Mouse (Mus musculus): ENCODE data around the gene Gm42906.

The Gm42906 gene

DNA sequence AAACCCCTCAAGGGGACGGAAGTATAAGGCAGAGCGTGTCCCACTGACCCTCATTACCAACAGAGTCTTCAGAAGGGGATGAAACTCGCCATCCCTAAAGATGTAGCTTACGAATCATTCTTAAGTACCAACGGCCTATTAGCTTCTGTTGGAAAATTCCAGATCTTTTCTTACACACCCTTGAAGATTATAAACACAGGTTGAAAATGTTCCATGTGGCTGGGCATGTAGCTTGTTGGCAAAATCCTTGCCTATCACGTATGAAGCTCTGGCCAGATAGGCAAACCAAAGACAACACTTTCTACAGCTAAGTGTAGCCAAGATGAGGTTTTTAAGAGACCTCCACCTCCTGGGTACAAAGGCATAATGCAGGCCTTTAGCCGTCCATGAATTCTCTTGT lies 319.0 kb downstream of the Gm42906 start:
- no peak for DNase-seq (ENCODE audit: extremely low spot score)

DNA sequence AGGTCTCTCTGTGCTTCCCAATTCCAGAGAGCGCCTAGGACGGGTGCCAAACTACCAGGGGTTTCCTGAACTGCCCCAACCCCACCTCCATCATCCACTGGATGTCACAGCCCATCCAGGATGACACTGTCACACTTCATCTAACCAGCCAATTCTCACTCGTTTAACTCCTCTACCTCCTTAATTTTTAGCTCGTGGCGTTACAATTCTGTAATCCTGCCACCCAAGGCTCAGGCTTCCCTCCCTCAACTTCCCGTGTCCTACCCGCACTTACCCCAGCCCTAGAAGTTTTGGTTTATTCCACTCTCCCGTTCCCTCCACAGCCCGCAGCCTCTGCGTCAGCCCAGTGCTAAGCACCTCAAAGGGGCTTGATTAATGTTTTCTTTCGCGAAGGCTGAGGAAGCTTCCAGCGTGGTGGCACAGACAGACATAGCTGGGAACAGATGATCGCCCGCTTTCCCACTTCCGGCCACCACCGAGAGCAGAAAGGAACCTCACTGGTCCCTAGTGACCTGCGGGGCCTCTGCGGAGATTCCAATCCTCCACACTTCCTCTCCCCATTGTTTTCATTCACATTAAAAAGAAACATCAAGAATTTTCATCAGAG lies 319.6 kb downstream of the Gm42906 start:
- DNase-seq (ENCODE audit: extremely low spot score) = no peak

DNA sequence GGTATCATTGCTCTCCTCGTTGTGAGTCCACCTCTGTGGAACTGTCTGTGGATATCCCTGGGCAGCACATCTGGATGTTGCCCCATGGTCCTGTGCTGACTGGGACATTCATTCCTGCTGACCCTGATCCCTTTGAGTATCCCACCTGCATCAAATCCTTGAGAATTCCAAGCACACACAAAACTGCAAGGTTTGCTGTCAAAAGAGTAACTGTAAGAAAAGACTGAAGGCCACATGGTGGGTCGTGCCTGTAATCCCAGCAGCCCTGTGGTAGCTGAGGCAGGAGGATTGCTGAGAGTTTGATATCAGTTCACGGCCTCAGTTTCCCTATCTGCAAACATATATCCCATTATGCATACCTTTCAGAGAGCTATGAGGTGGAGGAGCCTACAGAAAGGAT lies 321.1 kb downstream of the Gm42906 start:
- no peak for DNase-seq (ENCODE audit: extremely low spot score)

DNA sequence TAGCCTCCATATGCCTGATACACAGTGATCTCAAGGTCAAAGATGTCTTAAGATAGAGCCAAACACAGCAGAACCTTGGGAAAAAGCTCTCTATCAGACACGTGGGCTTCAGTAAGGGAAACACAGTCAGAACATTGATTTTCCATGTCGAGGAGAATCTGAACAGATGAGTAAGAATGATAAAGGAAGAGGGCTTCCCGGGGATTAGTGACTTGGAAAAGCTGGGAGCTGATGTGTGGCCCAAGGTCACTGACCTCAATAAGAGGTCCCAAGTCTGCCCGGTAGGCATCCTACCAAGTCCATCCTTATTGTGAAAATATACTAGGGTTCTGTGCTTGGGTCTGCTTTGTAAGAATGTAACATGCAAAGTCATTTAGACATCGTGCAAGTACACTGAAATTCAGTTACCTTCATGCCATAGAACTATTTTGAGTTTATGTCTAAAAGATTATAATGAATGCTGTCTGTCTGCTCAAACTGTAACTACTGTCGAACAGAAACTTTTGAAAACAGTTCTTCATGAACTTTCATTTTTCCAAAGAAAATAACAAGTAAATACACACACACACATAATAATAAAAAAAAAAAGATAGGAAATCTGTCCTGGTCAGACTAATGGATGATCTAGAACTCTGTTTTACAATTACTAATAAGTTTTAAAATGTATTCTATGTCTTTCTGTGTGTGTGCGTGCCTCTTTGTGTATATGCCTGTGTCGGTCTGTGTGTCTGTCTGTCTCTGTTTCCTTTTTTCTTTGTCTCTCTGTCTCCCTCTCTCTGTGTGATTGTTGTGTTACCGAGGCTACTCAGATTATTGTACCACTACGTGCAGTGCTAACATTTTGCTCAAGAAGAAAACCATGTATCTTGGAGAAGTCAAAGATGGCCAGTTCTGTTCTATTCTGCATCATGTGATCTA lies 322.6 kb downstream of the Gm42906 start:
- DNase-seq (ENCODE audit: extremely low spot score) = no peak

DNA sequence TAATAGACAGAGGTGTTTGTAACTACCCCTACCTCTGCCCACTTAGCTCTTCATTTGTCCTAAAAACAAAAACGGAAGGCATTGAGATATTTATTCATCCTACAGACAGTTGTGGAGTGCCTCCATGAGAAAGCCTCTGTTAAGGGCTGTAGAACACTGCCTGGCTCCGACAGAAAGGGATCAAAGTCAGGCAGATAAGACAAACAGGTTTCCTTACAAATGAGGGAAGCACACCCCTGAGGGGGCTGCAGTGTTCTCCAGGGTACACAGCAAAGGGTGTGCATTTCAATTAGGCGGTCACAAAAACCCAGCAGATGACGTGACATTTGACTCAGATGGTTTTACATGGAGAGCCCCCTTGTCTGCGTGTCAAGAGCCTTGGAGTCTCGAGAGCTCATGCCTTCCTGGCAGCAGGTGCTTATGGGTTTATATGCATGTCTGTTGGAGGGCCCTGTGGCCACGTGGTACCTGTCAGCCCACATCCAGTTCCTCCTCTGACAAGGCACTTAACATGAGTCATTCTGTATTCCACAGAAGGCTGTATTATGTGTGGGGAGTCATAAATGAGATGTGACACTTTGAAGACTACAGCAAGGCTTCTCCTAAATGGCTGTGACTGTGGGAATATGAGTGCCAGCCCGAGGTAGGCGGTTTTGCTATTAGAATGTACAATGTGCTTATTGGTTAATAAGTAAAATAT lies 323.5 kb downstream of the Gm42906 start:
- no peak for DNase-seq (ENCODE audit: extremely low spot score)

DNA sequence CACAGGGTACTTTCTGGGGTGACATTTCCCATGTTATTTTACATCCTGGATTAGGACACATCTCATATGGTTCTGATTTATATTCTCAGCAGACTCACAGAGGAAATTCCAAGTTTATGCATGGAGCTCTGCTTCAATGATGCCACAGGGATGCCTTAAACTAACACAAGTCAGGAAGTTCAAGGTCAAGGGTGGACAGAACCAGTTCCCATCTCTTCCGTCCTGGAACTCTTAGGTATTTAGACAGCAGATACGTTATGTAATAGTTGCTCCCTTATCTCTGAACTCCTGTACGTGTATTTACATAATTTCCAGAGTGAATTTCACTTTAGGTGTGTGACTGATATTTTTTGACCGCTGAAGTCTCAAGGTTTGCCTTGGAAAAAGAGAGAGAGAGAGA lies 324.7 kb downstream of the Gm42906 start:
- DNase-seq (ENCODE audit: extremely low spot score) = no peak

DNA sequence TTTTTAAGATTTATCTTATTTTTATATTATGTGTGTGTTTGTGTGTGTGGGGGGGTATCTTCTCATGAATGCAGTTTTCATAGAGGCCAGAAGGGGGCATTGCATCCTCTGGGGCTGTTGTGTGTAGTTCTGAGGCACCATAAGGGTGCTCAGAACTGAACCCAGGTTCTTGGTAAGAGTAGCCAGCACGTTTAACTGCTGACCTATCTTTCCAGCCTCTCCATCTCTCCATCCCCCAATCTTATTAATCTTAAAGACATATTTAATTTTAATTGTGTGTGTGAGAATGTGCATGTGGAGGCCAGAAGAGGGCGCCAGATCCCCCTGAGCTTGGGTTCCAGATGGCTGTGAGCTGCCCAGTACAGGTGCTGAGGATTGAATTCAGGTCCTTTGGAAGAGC lies 325.7 kb downstream of the Gm42906 start:
- no peak for DNase-seq (ENCODE audit: extremely low spot score)

DNA sequence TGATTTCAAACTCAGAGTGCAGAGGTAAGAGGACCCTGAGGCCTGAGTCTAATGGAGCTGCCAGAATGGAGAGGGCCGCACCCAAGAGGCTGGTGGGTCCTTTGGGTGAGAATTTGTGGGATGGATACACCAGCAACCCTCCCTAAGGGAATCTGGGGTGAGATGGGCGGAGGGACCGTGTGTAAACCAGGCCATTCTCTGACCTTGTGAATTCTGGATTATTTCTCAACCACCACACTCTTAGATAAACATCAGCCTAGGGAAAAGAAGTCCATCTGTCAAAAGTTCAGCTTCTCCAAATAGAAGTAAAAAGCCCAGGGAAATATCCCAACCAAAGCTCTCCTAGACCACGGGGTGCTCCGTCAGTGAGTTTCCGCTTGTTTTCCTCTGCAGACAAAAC lies 332.0 kb downstream of the Gm42906 start:
- DNase-seq (ENCODE audit: extremely low spot score) = no peak

DNA sequence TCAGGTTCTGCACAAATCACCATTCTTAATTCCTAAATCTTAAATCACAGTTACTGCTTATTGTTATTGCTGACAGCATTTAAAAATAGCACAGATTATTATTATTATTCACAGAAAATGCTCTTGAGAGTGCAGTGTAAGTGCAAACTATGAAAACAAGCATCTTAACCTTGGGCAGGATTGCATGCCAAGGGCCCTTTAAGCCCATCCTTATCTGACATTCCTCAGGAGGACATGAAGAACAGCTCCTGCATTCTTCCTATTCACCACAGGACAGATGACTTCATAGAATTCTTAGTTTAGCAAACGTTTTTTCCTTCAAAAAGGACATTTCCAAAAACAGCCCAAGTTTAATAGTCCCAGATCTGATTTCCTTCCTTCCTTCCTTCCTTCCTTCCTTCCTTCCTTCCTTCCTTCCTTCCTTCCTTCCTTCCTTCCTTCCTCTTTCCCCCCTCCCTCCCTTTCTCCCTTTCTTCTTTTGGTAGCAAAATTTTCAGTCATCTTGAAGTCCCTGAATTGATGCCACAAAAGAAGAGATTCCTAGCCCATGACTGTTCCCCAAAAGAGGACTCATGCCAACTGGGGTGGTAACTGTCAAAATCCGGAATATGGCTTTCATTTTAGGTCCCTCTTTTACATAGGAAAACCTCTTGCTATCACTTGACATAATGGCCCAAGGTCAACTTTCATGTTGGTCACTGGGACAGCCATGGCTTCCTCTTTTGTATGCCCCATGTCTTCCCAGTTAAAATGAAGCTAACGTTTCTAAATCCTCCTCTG lies 334.9 kb downstream of the Gm42906 start:
- no peak for DNase-seq (ENCODE audit: extremely low spot score)

DNA sequence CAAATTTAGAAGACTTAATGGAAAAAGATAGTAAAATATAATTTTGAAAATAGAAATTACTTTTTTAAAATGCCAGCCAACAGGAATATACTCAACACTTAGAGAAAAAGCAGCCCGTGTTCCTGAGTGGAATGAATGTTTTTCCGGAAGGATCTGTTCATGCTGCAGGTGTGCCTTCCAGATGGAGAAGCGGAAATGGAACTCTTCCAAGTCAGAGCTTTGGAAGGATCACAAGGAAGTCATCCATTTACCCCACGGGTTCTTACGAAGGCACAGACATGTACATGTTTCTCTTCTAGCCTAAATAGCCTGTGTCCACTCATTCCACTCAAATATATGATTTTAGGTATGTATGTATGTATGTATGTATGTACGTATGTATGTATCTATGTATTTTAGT lies 337.0 kb downstream of the Gm42906 start:
- no peak for DNase-seq (ENCODE audit: extremely low spot score)

DNA sequence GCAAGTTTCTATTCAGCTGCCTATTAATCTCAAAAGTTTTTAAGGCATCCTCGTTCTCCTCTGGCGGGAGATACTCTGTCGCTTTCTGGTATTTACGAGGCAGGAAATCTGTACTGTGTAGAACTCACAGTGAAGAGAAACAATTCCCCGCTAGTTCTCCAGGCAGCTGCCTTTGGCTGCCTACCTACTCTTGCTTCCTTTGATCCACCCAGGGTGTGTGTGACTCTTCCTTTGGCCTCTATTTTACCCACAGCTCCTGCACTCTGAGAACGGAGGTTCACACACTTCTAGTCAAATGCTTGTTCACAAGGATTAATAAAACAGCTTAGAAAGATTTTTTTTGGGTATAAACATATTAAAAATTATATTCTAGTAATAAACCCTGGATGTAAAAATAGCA lies 338.8 kb downstream of the Gm42906 start:
- DNase-seq (ENCODE audit: extremely low spot score) = no peak

DNA sequence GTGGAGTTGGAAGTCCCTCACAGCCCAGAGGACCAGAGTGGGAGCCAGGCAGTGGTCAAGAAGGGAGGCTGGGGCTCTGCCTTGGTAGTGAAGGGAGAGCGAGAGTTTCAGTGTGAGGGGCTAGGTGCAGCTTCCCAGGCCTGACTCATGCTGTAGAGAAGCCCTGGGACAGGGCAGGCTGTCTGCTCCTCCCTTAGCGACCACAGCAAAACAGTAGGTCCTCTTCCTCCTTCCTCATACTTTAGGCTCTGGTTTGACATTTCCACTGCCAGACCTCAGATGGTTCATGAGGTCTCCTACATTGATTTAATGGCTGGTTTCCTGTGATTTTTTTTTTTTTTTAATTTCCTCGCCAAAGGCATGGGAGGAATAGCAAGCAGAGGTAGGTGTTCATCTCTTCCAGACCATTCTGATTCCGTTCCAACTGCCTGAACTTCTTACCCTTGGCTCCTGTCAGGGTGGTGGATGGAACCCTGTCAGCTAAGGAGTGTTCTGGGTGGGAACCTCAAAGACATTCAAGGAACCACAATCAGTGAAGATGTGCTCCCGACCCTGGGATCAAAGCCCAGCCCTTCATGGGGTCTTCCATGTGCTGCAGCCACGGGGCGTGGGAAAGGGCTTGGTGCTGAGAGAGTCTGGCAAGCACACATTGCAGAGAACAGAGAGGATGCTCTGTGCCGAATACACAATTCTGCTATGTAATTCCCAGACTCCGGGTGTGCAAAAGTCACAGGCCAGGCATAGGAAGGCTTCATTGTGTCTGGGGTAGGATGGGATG lies 341.3 kb downstream of the Gm42906 start:
- no peak for DNase-seq (ENCODE audit: extremely low spot score)

DNA sequence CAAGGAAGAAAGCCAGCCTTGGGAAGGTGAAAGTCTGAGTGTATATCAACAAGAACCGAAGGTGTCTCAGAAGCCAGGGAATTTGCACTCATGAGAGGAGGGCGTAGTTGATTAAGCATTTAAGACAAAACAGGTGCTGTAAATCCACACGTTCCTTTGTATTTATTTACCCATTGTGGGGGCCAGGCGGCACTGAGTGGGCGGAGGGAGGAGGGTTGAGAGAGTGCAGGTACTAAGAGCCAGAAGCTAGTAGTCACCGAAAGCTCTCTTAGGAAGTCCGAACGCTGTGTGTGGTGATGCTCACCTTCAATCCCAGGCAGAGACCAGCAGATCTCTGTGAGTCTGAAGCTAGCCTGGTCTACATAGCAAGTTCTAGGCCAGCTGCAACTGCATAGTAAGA lies 342.2 kb downstream of the Gm42906 start:
- DNase-seq (ENCODE audit: extremely low spot score) = no peak

DNA sequence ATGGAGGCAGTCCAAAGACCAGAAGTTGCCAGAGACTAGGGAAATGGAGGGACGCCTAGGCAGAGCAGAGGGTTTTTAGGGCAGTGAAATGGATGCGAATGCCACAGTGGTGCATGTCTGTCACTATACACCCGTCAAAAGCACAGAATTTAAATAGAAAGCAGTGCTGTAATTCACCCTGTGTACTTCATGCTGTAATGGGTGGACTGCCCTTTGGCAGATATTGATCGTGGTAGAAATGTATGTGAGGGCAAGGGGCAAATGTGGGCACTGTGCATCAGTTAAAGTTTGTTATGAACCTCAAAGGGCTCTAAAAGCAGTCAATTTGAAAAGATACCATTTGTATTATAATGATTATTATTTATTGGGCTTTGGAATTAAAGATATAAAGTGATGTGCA lies 347.7 kb downstream of the Gm42906 start:
- no peak for DNase-seq (ENCODE audit: extremely low spot score)

DNA sequence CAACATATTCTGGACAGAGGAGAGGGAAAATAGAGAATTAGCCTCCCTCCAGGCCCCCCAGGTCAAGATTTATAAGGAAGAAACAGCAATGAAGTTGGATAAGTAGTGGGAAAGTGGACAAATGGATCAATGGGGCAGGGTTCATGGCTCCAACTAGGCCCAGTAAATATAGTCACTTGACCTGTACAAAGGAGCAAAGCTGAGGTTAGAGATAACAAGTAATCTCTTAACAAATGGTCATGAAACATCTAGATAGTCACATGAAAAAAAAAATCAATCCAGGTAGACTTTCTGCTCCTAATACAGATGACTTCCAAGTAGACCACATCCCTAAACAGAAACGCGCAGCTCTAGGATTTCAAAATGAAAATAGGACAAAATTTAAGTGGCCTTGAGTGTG lies 350.0 kb downstream of the Gm42906 start:
- no peak for DNase-seq (ENCODE audit: extremely low spot score)

DNA sequence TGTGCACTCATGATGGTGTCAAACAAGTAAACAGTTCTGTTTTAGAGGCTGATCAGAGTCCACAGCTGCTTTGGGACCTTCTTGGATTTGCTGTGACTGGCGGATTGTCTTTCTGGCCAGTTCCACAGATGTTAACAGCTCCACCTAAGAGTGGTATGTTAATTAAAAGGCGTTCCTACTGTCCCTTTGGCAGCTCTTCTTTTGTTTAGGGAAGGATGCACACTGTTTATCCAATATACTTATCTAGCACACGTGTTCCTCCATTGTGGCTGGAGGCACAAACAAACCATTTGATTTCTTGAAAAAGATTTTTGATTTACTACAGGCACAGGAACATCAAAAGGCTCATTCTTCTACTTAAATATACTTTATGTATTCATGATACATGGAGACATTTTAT lies 351.0 kb downstream of the Gm42906 start:
- DNase-seq (ENCODE audit: extremely low spot score) = no peak

DNA sequence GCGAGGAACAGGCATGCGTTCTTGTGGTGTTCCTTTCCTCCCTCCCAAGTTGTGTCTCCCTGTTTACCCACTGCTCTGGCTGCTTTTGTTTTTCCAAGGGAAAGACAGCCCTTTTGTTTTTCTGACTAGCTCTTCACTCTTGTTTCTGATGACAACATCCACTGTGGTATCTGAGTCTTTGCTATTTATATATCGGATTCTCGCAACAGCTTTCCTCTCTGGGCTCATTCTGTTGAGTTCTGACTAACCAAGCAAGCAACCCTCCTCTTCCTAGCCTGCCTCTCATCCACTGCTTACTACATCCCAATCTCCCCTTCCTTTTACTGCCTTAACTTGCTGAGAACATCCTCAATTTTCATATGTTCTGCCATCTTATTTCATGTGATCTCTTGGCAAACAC lies 353.7 kb downstream of the Gm42906 start:
- no peak for DNase-seq (ENCODE audit: extremely low spot score)

DNA sequence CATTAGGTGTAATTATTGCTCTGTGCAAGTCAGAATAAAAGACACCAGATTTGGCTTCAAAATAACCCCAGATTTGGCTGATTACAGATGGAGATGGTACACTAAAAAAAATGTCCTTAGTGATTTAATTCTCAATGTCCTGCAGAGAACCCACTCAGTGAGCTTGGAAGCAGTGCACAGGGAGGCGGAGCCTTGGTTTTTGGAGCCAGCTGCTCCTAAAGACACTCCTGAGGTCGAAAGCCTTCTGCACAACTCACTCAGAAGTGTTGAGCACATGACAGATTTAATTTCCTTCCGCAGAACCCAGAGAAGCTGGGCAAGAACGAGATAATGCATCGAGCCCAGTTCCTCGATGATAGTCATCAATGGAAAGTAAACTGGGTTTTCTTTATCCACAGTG lies 356.5 kb downstream of the Gm42906 start:
- DNase-seq (ENCODE audit: extremely low spot score) = no peak

DNA sequence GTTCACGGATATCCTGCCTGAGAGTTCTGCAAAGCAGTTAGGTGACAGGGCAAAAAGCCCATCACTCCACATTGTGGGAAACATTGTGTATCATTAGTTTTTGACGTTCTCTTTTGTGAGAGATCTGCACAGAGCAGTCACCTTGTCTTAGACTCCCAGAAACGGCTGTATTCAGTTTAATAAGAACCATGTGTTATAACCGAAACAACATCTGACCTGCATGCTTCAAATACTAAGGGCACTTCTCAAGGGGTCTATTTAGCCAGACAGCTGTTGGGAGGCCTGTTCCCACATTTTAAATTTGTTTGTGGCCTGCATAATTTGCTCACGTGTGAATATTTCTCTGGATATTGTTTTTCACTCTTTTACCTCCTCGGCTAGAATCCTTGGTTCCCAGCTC lies 357.1 kb downstream of the Gm42906 start:
- DNase-seq (ENCODE audit: extremely low spot score) = no peak

DNA sequence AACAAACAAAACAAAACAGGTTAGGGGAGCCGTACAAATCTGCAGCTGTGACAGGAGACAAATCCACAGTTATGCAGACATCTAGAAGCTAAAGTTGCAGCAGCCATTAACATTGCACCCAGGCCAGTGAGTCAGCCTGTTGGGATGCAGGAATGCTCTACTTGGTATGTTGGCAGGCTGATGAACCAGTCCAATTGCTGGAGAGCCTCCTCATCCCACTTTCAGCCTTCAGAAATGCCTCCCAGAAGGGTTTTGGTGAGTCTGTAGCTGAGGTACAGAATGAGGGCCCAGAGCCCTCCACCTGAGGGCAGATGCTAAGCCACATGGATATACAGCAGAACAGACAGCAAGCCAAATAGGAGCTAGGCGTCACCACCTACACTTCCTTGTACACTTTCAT lies 358.4 kb downstream of the Gm42906 start:
- DNase-seq (ENCODE audit: extremely low spot score) = no peak

DNA sequence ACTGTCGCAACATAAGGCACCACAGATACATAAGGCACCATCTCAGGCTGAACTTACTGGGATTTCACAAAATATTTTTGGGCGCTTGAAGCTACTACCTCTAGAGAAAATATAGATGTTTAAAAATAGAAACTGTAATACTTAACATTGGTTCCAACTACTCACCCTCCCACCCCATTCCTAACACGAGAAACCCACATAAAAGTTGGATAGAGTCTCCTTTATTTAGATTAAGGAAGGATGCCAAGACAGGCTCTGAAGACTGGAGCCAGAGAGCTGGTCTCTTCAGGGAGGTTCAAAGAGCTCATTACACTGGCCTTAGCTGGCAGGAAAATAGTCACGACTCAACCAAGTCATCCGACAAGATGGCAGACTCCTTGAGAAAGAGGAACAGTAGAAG lies 361.9 kb downstream of the Gm42906 start:
- DNase-seq (ENCODE audit: extremely low spot score) = no peak

Data from embryo, embryonic 9.5 days (tissue).